ENCODE assay signal across 7 mouse cellular contexts in genomic region chr7:126702861-126703756, GRCm38 (mm10). TPM values are rescaled to one million over a fixed set of nuclear protein-coding genes. Genes with fewer than 3 reads are reported as not detected.
A peak's percentile ranks its signal among the peaks of the same experiment; 100 is the strongest.
DNase-seq lines count a peak whose midpoint lies in the region; ATAC-seq and TF ChIP-seq lines count a peak whose summit lies in the region.

No protein-coding gene starts in this region.

- 64% methylated on average over 12 of the region's 12 CpGs for WGBS in lung, postnatal 0 days
- WGBS in embryonic facial prominence, embryonic 12.5 days = 82% methylated on average over 12 of the region's 12 CpGs
- 80% methylated on average over 12 of the region's 12 CpGs for WGBS in limb, embryonic 11.5 days

- no peak for ATAC-seq in lung, postnatal 0 days
- no peak for ATAC-seq in embryonic facial prominence, embryonic 12.5 days (ENCODE audit: insufficient number of reproducible peaks, insufficient read depth, low FRiP score, low TSS enrichment)
- ATAC-seq in limb, embryonic 11.5 days (ENCODE audit: insufficient number of reproducible peaks, low FRiP score, low TSS enrichment, low read depth) = no peak
- no peak for ATAC-seq in granulocyte monocyte progenitor cell, adult 5-6 weeks (replicated peaks; ENCODE audit: poor library complexity, severe bottlenecking)

- intact Hi-C loops in left cerebral cortex, postnatal 4 days (cut with DNase I) = loop anchor here (5.0 kb wide), 1 partner anchor 54 kb away; the partner anchor contains the start of gene Mapk3

- no peak for TF ChIP-seq CTCF in lung, postnatal 0 days (IDR thresholded peaks at IDR 0.05)

- H3K4me2 ChIP-seq in lung, postnatal 0 days (replicated peaks; ENCODE audit: low read depth, low read length) = peak overlapping the region; percentile 19
- peak overlapping the region; percentile 99 for H3K4me2 ChIP-seq in embryonic facial prominence, embryonic 12.5 days (replicated peaks)
- H3K4me2 ChIP-seq in limb, embryonic 11.5 days (ENCODE audit: low read depth, severe bottlenecking) = peak overlapping the region; percentile 99; the same call in 1 of the 2 replicates

- H3K36me3 ChIP-seq in lung, postnatal 0 days (ENCODE audit: insufficient read depth, low read length) = no peaks in the 10 kb centered on the region
- peaks cover 11% of the 10 kb centered on the region; the same call in 1 of the 2 replicates for H3K36me3 ChIP-seq in embryonic facial prominence, embryonic 12.5 days
- H3K36me3 ChIP-seq in limb, embryonic 11.5 days (ENCODE audit: control insufficient read depth, insufficient read depth, low read length) = no peaks in the 10 kb centered on the region

- no peak overlapping the region for H3K9ac ChIP-seq in lung, postnatal 0 days (replicated peaks; ENCODE audit: low read depth)
- no peak overlapping the region; the same call in 1 of the 2 replicates for H3K9ac ChIP-seq in embryonic facial prominence, embryonic 12.5 days
- H3K9ac ChIP-seq in limb, embryonic 11.5 days (ENCODE audit: low read length) = peak overlapping the region; percentile 34; the same call in 1 of the 2 replicates

- TF ChIP-seq EP300 in lung, postnatal 0 days (IDR thresholded peaks at IDR 0.05) = no peak

- peaks cover 4% of the 10 kb centered on the region for H3K4me1 ChIP-seq in lung, postnatal 0 days (ENCODE audit: insufficient read depth, low read depth, low read length)
- peaks cover 19% of the 10 kb centered on the region for H3K4me1 ChIP-seq in embryonic facial prominence, embryonic 12.5 days
- H3K4me1 ChIP-seq in limb, embryonic 11.5 days (ENCODE audit: control insufficient read depth, insufficient read depth, low read length) = peaks cover 8% of the 10 kb centered on the region

- H3K27ac ChIP-seq in lung, postnatal 0 days (ENCODE audit: low read length) = no peak overlapping the region
- no peak overlapping the region for H3K27ac ChIP-seq in embryonic facial prominence, embryonic 12.5 days
- no peak overlapping the region for H3K27ac ChIP-seq in limb, embryonic 11.5 days (replicated peaks; ENCODE audit: low read depth, low read length)

- 0 out of 2 replicates have a peak, but pooled peaks cover 12% of the 10 kb centered on the region for H3K27me3 ChIP-seq in lung, postnatal 0 days (replicated peaks; ENCODE audit: insufficient read depth, low read length)
- peaks cover 25% of the 10 kb centered on the region for H3K27me3 ChIP-seq in embryonic facial prominence, embryonic 12.5 days
- peaks cover 5% of the 10 kb centered on the region; the same call in 1 of the 2 replicates for H3K27me3 ChIP-seq in limb, embryonic 11.5 days (ENCODE audit: control insufficient read depth, insufficient read depth, low read length)

- H3K9me3 ChIP-seq in lung, postnatal 0 days (ENCODE audit: low read length) = no peaks in the 10 kb centered on the region
- no peaks in the 10 kb centered on the region for H3K9me3 ChIP-seq in embryonic facial prominence, embryonic 12.5 days
- no peaks in the 10 kb centered on the region for H3K9me3 ChIP-seq in limb, embryonic 11.5 days (ENCODE audit: control insufficient read depth, low read length)

- peak overlapping the region; percentile 8 for H3K4me3 ChIP-seq in lung, postnatal 0 days (ENCODE audit: low read depth, low read length)
- H3K4me3 ChIP-seq in embryonic facial prominence, embryonic 12.5 days = no peak overlapping the region; the same call in 1 of the 2 replicates
- no peak overlapping the region for H3K4me3 ChIP-seq in limb, embryonic 11.5 days (ENCODE audit: low read depth, low read length)

- DNase-seq in lung, postnatal 0 days (ENCODE audit: low spot score) = no peak
- DNase-seq in lung, postnatal 25 days (ENCODE audit: low spot score) = no peak
- DNase-seq in limb, embryonic 11.5 days (ENCODE audit: low spot score) = no peak
- DNase-seq in spleen, postnatal 10 days (ENCODE audit: low spot score in 2 of 2) = peak; percentile 40 to 72
- DNase-seq in left cerebral cortex, postnatal 4 days = no peak

RNA-seq across cellular contexts. Expression of gene Coro1a, which starts 4.5 kb away (rescaled TPM):
- polyA plus RNA-seq in lung, postnatal 0 days (2015; fragmentation: Nextera tagmentation; extraction: Ambion mirVana) = 61.4 and 65.3 TPM in 2 replicates
- 37.8 and 39.0 TPM in 2 replicates for polyA plus RNA-seq in embryonic facial prominence, embryonic 12.5 days (2016; fragmentation: Nextera tagmentation; extraction: Ambion mirVana)
- 35.9 and 37.7 TPM in 2 replicates for polyA plus RNA-seq in limb, embryonic 11.5 days (2014; fragmentation: Nextera tagmentation; extraction: Ambion mirVana)
- 497 and 510 TPM in 2 replicates for total RNA-seq in granulocyte monocyte progenitor cell, adult 5-6 weeks (2014; fragmentation: Nextera tagmentation)
- total RNA-seq in granulocyte monocyte progenitor cell, adult 5-6 weeks (2017) = 409 and 441 TPM in 2 replicates
- total RNA-seq in left cerebral cortex, postnatal 4 days (2021) = 100 to 1,000 TPM; 137 to 143 TPM

RNA-seq across cellular contexts. Expression of gene Slx1b, which starts 7.5 kb away (rescaled TPM):
- polyA plus RNA-seq in lung, postnatal 0 days (2015; fragmentation: Nextera tagmentation; extraction: Ambion mirVana) = 9.2 and 10.4 TPM in 2 replicates
- polyA plus RNA-seq in embryonic facial prominence, embryonic 12.5 days (2016; fragmentation: Nextera tagmentation; extraction: Ambion mirVana) = 13.4 and 13.5 TPM in 2 replicates
- 8.8 and 9.3 TPM in 2 replicates for polyA plus RNA-seq in limb, embryonic 11.5 days (2014; fragmentation: Nextera tagmentation; extraction: Ambion mirVana)
- total RNA-seq in granulocyte monocyte progenitor cell, adult 5-6 weeks (2014; fragmentation: Nextera tagmentation) = 9.3 and 13.3 TPM in 2 replicates
- 5.4 and 6.3 TPM in 2 replicates for total RNA-seq in granulocyte monocyte progenitor cell, adult 5-6 weeks (2017)
- total RNA-seq in left cerebral cortex, postnatal 4 days (2021) = 10 to 100 TPM; 25.4 to 26.5 TPM

RNA-seq across cellular contexts. Expression of gene Bola2, which starts 7.9 kb away (rescaled TPM):
- polyA plus RNA-seq in lung, postnatal 0 days (2015; fragmentation: Nextera tagmentation; extraction: Ambion mirVana) = 76.1 and 77.4 TPM in 2 replicates
- 138 and 141 TPM in 2 replicates for polyA plus RNA-seq in embryonic facial prominence, embryonic 12.5 days (2016; fragmentation: Nextera tagmentation; extraction: Ambion mirVana)
- 152 and 160 TPM in 2 replicates for polyA plus RNA-seq in limb, embryonic 11.5 days (2014; fragmentation: Nextera tagmentation; extraction: Ambion mirVana)
- total RNA-seq in granulocyte monocyte progenitor cell, adult 5-6 weeks (2014; fragmentation: Nextera tagmentation) = 151 and 195 TPM in 2 replicates
- total RNA-seq in granulocyte monocyte progenitor cell, adult 5-6 weeks (2017) = 135 and 158 TPM in 2 replicates
- 100 to 1,000 TPM; 107 to 115 TPM for total RNA-seq in left cerebral cortex, postnatal 4 days (2021)

RNA-seq across cellular contexts. Expression of gene Sult1a1, which starts 26.9 kb away (rescaled TPM):
- 57.1 and 58.4 TPM in 2 replicates for polyA plus RNA-seq in lung, postnatal 0 days (2015; fragmentation: Nextera tagmentation; extraction: Ambion mirVana)
- polyA plus RNA-seq in embryonic facial prominence, embryonic 12.5 days (2016; fragmentation: Nextera tagmentation; extraction: Ambion mirVana) = 0.97 and 1.6 TPM in 2 replicates
- polyA plus RNA-seq in limb, embryonic 11.5 days (2014; fragmentation: Nextera tagmentation; extraction: Ambion mirVana) = 0.23 and 0.47 TPM in 2 replicates
- 0.85 TPM in 1 of 2 replicates, not detected in the other for total RNA-seq in granulocyte monocyte progenitor cell, adult 5-6 weeks (2014; fragmentation: Nextera tagmentation)
- 0.56 and 1.6 TPM in 2 replicates for total RNA-seq in granulocyte monocyte progenitor cell, adult 5-6 weeks (2017)
- total RNA-seq in left cerebral cortex, postnatal 4 days (2021) = 1 to 10 TPM; 2.9 to 3.1 TPM

RNA-seq across cellular contexts. Expression of gene Sgf29, which starts 54.0 kb away (rescaled TPM):
- polyA plus RNA-seq in lung, postnatal 0 days (2015; fragmentation: Nextera tagmentation; extraction: Ambion mirVana) = 42.9 and 49.5 TPM in 2 replicates
- 43.6 and 48.2 TPM in 2 replicates for polyA plus RNA-seq in embryonic facial prominence, embryonic 12.5 days (2016; fragmentation: Nextera tagmentation; extraction: Ambion mirVana)
- 61.9 and 65.6 TPM in 2 replicates for polyA plus RNA-seq in limb, embryonic 11.5 days (2014; fragmentation: Nextera tagmentation; extraction: Ambion mirVana)
- total RNA-seq in granulocyte monocyte progenitor cell, adult 5-6 weeks (2014; fragmentation: Nextera tagmentation) = 129 and 133 TPM in 2 replicates
- 53.3 and 79.1 TPM in 2 replicates for total RNA-seq in granulocyte monocyte progenitor cell, adult 5-6 weeks (2017)
- total RNA-seq in left cerebral cortex, postnatal 4 days (2021) = 10 to 100 TPM; 49.9 to 53.0 TPM

Comparison
In these comparisons a context has a peak if more than half of its experiments do, and no peak if none do; other contexts are left out.
1. DNase-seq: peak in spleen, postnatal 10 days (2 of 2); none in lung, postnatal 0 days (single experiment), lung, postnatal 25 days (single experiment), limb, embryonic 11.5 days (single experiment) and left cerebral cortex, postnatal 4 days (single experiment).
2. H3K4me2 ChIP-seq: peak in every context shown above with its lines; median percentile 99 in embryonic facial prominence, embryonic 12.5 days; 99 in limb, embryonic 11.5 days; 19 in lung, postnatal 0 days.